Mouse (Mus musculus): ENCODE data around the gene Acot11.
A peak's percentile ranks its signal among the peaks of the same experiment; 100 is the strongest.
"Not testable (repeated sequence)": the region's sequence is repeated elsewhere in the genome, so short reads cannot be mapped to it uniquely, and the experiment has no call there.

DNA sequence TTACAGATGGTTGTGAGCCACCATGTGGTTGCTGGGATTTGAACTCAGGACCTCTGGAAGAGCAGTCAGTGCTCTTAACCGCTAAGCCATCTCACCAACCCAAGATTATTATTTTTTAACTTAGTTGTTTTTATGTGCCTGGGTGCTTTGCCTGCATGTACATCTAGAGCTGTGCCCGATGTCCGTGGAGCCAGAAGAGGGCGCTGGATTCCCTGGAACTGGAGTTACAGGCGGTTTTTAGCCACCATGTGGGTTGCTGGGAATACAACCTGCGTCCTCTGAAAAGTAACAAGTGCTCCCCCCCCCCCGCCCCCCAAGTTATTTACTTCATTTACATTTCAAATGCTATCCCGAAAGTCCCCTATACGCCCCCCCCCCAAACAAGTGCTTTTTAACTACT is 11.0 kb downstream of the Acot11 start:
- TF ChIP-seq CTCF (IDR thresholded peaks at IDR 0.05; ENCODE audit: low read depth), result 0 out of 2 replicates have a peak, but pooled peaks have one; percentile 9
- TF ChIP-seq EP300 (optimal IDR thresholded peaks at IDR 0.05), result not testable (repeated sequence)
